Mouse (Mus musculus) mouse embryonic stem cell (cell line): Measurements from ENCODE around the gene Slc24a3.

ENCODE experiments used
- in situ Hi-C, 2 experiments: fragments of 300-500 bp; cut with MboI; formaldehyde crosslinking; loops; 1 replicate in 1 of 2; 3 replicates in 1 of 2; pipeline ENCODE4 v1.14.3; 2019 to 2020; ENCODE audit warnings: low sequenced_read_pairs in 2 of 2, low pct_unique_long_range_greater_than_20kb in 1 of 2, mixed read lengths in 1 of 2; ENCODE audit not compliant: unreplicated experiment in 1 of 2

The Slc24a3 gene

GRCm38 (mm10) chr2:145325852-145326251 is 158.3 kb downstream of the Slc24a3 start:
- in situ Hi-C loops, result no loop called here

- in situ Hi-C loops, result no loop called here
Observed at GRCm38 (mm10) chr2:145326544-145326943, 159.0 kb downstream of the Slc24a3 start.

GRCm38 (mm10) chr2:145329756-145330155 is 162.2 kb downstream of the Slc24a3 start:
- in situ Hi-C loops, result no loop called here

GRCm38 (mm10) chr2:145331525-145331924 is 164.0 kb downstream of the Slc24a3 start:
- in situ Hi-C loops, result no loop called here

- in situ Hi-C loops, result no loop called here
Observed at GRCm38 (mm10) chr2:145333466-145333865, 165.9 kb downstream of the Slc24a3 start.

- in situ Hi-C loops, result no loop called here
Observed at GRCm38 (mm10) chr2:145336406-145336805, 168.9 kb downstream of the Slc24a3 start.

- in situ Hi-C loops, result loop anchor here in 1 of 2 experiments (5.0 kb wide), 1 partner anchor 1884 kb away; no protein-coding TSS in a partner anchor
Observed at GRCm38 (mm10) chr2:145340816-145341215, 173.3 kb downstream of the Slc24a3 start.

GRCm38 (mm10) chr2:145342956-145343355 is 175.4 kb downstream of the Slc24a3 start:
- in situ Hi-C loops, result loop anchor here in 1 of 2 experiments (5.0 kb wide), 1 partner anchor 1886 kb away; no protein-coding TSS in a partner anchor

GRCm38 (mm10) chr2:145344521-145344920 is 177.0 kb downstream of the Slc24a3 start:
- in situ Hi-C loops, result loop anchor here in 1 of 2 experiments (5.0 kb wide), 1 partner anchor 1887 kb away; no protein-coding TSS in a partner anchor

- in situ Hi-C loops, result no loop called here
Observed at GRCm38 (mm10) chr2:145353801-145354200, 186.2 kb downstream of the Slc24a3 start.

GRCm38 (mm10) chr2:145358236-145358942 is 190.8 kb downstream of the Slc24a3 start:
- in situ Hi-C loops, result no loop called here

- in situ Hi-C loops, result no loop called here
Observed at GRCm38 (mm10) chr2:145363604-145364003, 196.1 kb downstream of the Slc24a3 start.

- in situ Hi-C loops, result no loop called here
Observed at GRCm38 (mm10) chr2:145368701-145369100, 201.1 kb downstream of the Slc24a3 start.

- in situ Hi-C loops, result no loop called here
Observed at GRCm38 (mm10) chr2:145370795-145371194, 203.2 kb downstream of the Slc24a3 start.

GRCm38 (mm10) chr2:145373803-145374202 is 206.2 kb downstream of the Slc24a3 start:
- in situ Hi-C loops, result no loop called here

GRCm38 (mm10) chr2:145382908-145383770 is 215.6 kb downstream of the Slc24a3 start:
- in situ Hi-C loops, result no loop called here

GRCm38 (mm10) chr2:145384221-145384620 is 216.7 kb downstream of the Slc24a3 start:
- in situ Hi-C loops, result no loop called here

GRCm38 (mm10) chr2:145385220-145385619 is 217.7 kb downstream of the Slc24a3 start:
- in situ Hi-C loops, result no loop called here

- in situ Hi-C loops, result no loop called here
Observed at GRCm38 (mm10) chr2:145385773-145386172, 218.2 kb downstream of the Slc24a3 start.
